Mouse (Mus musculus) kidney, adult 2 months (tissue): ENCODE measurements around the gene Padi1.

ENCODE experiments used
- CTCF ChIP-seq: fragments of 200-500 bp; conservative IDR thresholded peaks from 2 replicates; pipeline ENCODE4 v1.5.1; 2011; ENCODE audit warnings: low read depth, mild to moderate bottlenecking, control low read depth, low read length, moderate library complexity, mixed read lengths; ENCODE audit not compliant: insufficient read depth, insufficient read length
- POLR2A ChIP-seq: fragments of 200-500 bp; IDR thresholded peaks from one replicate; pipeline ENCODE4 v1.6.1; 2011; ENCODE audit warnings: low read depth, low read length, control low read depth

- no peak for TF ChIP-seq POLR2A
- no peak for TF ChIP-seq CTCF
These were observed 8.0 kb upstream of the Padi1 start for GRCm38 (mm10) chr4:140853626-140854025.
